Mouse (Mus musculus): ENCODE measurements around the gene Ano1.

DNA sequence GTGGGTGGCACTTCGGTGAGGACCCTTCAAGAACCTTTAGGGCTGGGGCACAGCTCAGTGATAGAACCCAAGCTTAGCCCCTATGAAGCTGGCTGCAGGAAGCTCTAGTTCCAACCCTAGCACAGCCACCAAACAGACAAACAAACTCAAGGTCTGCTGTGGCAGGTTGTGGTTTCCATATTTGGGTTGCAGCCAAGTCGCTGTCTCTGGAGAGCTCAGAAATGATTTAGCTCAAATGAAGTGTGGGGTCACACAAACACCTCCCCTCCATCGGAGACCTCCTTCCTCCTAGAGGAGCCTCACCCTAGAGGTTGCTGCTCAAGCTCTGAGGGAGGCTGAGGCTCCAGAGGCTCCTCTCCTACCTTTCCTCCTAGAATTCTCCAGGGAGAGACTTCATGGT lies 121.2 kb downstream of the Ano1 start:
- no peak for TF ChIP-seq CTCF (IDR thresholded peaks at IDR 0.05)
- no peak for TF ChIP-seq EP300 (IDR thresholded peaks at IDR 0.05)
